Mouse (Mus musculus) CH12.LX (cell line): ENCODE data around the gene Tedc1.

Experiments
- CTCF ChIP-seq, 2 experiments: IDR thresholded peaks in 1 of 2; conservative IDR thresholded peaks in 1 of 2; 2 replicates each; pipeline ENCODE4 v1.5.1; 2011 to 2012; ENCODE audit warnings: low read depth in 2 of 2, low read length in 2 of 2, improper control_type of control experiment in 1 of 2, inconsistent platforms in 1 of 2, mild to moderate bottlenecking in 1 of 2, moderate library complexity in 1 of 2
- ELF1 ChIP-seq: IDR thresholded peaks from 2 replicates; pipeline ENCODE4 v1.6.1; 2014; ENCODE audit warnings: low read depth, mild to moderate bottlenecking, inconsistent platforms, low read length, improper control_type of control experiment
- MAFK ChIP-seq: IDR thresholded peaks from 2 replicates; pipeline ENCODE4 v1.6.1; 2011; ENCODE audit warnings: low read length, improper control_type of control experiment; ENCODE audit not compliant: insufficient replicate concordance
- NRF1 ChIP-seq: IDR thresholded peaks from 2 replicates; pipeline ENCODE4 v1.6.1; 2014; ENCODE audit warnings: low read depth, mild to moderate bottlenecking, inconsistent platforms, low read length, improper control_type of control experiment, moderate library complexity
- POLR2A ChIP-seq: IDR thresholded peaks from 2 replicates; pipeline ENCODE4 v1.6.1; 2011; ENCODE audit warnings: low read depth, mild to moderate bottlenecking, improper control_type of control experiment, low read length
- TCF12 ChIP-seq: IDR thresholded peaks from 2 replicates; pipeline ENCODE4 v1.6.1; 2014; ENCODE audit warnings: low read depth, mild to moderate bottlenecking, inconsistent platforms, low read length, improper control_type of control experiment
- ZKSCAN1 ChIP-seq: IDR thresholded peaks from 2 replicates; pipeline ENCODE4 v1.6.1; 2012; ENCODE audit warnings: low read depth, inconsistent platforms, low read length, improper control_type of control experiment, borderline replicate concordance

- TF ChIP-seq NRF1: no peak
- no peak for TF ChIP-seq CTCF (conservative IDR thresholded peaks at IDR 0.05 in 1 of 2, IDR thresholded peaks at IDR 0.05 in 1 of 2; ENCODE audit: low read depth in 2 of 2, low read length in 2 of 2)
- TF ChIP-seq ELF1: peak; percentile 67
- no peak; the same call in 1 of the 2 replicates for TF ChIP-seq POLR2A
- TF ChIP-seq ZKSCAN1: no peak
- TF ChIP-seq TCF12: no peak
- no peak for TF ChIP-seq MAFK
These were observed 997 bp upstream of the Tedc1 start for GRCm38 (mm10) chr12:113155076-113155771.
